Mouse (Mus musculus): ENCODE measurements around the gene Sned1.

DNA sequence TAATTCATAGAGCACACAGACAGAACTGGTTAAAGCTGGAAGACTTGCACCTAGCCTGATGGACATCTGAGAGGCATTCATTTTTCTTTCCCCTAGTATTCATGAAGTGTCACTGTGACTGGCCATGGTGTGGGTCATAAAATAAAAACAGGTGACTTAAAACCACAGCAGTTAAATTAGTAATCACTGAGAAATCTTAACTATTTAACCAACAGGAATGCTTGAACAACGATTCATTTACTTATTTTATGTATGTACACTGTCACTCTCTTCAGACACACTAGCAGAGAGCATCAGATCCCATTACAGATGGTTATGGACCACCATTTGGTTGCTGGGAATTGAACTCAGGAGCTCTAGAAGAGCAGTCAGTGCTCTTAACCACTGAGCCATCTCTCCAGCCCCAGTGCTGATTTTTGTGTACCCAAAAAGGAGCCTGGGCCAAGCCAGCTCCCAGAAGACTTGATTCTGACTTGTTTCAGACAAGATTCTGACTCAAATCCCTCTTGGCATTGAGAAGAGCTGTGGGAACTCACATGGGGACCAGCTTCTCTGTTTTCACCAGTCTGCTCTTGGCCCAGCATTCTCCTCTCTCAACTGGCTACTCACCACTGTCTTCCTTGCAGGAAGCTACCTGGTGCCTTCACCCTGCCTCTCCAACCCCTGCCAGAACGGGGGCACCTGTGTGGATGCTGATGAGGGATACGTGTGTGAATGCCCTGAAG is 35.0 kb downstream of the Sned1 start:
- TF ChIP-seq CTCF (IDR thresholded peaks at IDR 0.05; ENCODE audit: low read depth, low read length) = no peak
- TF ChIP-seq POLR2AphosphoS5 (IDR thresholded peaks at IDR 0.05; ENCODE audit: insufficient replicate concordance, low read depth, low read length) = no peak
- no peak for TF ChIP-seq TAL1 (conservative IDR thresholded peaks at IDR 0.05; ENCODE audit: low read depth, low read length)
- no peak for TF ChIP-seq GATA1 (IDR thresholded peaks at IDR 0.05; ENCODE audit: borderline replicate concordance, low read length)
